Mouse (Mus musculus) G1E-ER4 (cell line): ENCODE data around the gene Scarb2. TPM values are rescaled to one million over a fixed set of nuclear protein-coding genes. Genes with fewer than 3 reads are reported as not detected.

Source experiments
- GATA1 ChIP-seq: IDR thresholded peaks from one replicate; pipeline ENCODE4 v1.8.0; 2012; ENCODE audit warnings: low read length, inconsistent platforms
- polyA plus RNA-seq: library from polyadenylated mRNA; stranded (reverse); fragments of >175 nt; gene quantifications from 2 replicates; pipeline ENCODE4 v1.2.3, GENCODE M21; 2012

The Scarb2 gene
- polyA plus RNA-seq, 1 experiment, result 11.2 TPM

DNA sequence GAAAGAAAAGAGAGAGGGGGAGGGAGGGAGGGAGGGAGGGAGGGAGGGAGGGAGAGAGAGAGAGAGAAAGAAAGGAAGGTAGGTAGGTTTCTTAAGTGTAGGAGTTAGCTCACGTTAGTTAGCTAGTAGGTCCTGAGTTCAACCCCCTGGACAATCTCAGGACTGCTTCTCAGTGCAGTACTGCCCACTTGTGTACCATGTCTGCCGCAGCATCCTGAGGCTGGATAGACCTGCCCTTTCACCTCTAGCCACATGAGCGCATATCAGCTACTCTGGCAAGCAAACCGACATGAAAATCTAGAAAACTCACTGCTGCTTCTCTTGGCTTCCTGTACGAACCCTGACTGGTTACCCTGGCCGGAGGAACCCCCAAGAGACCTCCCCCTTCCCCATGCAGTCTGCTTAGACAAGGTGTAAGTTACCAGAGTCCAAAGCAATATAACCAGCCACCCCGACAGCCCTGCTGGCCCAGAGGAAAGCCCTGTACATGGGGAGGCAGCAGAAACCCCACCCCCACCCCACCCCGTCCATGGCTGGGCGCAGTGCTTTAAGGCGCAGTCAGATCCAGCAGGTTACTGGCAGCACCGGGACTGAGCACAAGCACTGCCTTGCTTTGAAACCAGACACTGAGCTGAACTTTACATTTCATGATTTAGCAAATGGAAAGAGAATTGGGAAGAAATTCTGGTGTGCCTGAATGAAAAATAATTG lies 93.2 kb downstream of the Scarb2 start:
- no peak for TF ChIP-seq GATA1

DNA sequence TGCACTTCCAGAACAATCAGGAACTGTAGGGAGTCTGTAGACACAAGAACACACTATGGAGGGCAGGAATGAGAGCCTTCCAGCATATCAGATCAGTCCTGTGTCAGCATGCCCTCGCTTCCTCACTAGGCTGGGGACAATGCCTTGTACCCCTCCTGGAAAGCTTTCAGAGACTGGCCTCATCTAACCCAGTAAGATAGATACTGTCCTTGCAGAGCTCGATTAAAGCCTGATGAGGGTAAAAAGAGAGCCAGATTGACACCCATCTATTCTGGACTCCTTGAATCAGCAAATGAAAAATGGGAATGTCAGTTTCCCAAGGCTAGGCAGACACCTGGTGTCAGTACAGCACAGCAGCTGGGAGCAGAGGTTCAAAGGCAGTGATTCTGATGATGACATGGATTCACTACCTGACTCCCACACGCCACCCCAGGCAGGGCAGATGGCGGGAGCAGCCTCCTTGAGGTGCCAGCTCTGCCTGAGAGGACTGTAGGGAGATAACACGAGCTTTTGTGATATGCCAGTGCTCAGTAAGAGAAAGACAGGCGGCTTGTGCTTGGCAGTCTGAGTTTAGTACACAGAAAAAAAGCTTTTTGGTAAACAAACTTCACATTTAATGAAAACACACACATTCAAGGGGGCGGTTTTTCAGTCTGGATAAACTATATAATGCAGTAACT lies 95.0 kb downstream of the Scarb2 start:
- no peak for TF ChIP-seq GATA1

DNA sequence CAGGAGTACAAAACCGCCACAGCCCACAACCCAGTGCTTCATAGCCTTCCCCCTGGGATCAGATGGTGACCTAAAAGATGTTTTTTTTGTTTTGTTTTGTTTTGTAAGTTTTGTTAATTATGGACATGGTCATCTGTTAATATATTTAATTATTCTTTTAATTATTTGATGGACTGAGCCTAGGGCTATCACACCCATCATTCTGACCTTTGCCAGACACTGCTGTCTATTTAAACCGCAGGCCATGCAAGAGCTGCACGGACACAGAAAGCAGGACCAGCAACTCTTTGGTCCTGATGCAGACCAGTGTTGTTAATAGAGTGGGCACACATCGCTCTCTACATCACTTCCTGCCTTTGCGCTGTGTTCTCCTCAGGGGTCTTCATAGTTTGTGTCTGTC lies 96.1 kb downstream of the Scarb2 start:
- TF ChIP-seq GATA1, result no peak

DNA sequence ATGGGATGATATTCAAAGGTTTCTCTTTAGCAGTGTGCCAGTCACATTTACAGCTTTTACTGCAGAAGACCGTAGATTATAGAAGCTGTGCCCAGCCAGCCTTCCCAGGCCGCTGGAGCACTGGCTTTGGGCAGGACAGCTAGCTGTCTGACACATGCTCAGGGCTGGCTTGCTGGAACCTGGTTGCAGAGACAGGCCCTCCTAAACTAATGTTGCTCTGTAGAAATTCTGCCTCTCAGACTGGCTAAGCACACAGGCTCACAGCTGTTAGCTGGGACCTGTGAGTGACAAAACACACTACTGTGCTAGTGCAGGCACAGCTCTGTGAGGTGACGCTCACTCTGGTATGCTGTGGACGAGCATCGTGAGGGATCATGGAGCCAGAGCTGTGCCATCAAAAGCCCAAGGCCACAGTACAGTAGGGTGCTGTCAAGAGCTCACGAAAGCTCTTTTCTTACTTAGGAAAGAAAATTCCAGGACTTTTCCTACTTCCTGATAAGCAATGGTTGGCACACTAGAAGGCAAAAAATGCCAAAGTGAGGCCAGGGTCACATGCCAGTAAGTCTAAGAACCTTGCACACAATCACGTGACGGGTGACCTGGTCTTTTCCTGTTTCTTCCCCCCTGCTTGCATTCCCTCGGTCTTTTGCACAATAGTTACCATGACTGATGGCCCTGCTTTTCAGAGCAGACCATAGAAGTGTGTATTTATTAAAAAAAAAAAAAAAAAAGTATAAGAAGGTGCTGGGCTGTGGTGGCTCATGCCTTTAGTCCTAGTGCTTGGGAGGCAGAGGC lies 97.1 kb downstream of the Scarb2 start:
- no peak for TF ChIP-seq GATA1

DNA sequence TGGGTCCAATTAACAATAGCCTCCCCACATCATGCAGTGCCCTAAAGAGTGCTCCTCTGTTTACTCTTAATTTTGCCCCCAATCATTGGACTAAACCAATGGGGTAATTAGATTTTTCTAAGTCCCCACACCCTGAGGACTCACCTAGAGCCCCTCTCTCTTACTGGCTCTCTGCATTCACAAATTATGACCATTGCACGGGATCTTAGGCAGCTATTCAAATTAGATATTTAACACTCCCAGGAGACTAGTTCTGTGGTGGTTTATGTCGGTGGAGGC lies 102.3 kb downstream of the Scarb2 start:
- TF ChIP-seq GATA1, result no peak

DNA sequence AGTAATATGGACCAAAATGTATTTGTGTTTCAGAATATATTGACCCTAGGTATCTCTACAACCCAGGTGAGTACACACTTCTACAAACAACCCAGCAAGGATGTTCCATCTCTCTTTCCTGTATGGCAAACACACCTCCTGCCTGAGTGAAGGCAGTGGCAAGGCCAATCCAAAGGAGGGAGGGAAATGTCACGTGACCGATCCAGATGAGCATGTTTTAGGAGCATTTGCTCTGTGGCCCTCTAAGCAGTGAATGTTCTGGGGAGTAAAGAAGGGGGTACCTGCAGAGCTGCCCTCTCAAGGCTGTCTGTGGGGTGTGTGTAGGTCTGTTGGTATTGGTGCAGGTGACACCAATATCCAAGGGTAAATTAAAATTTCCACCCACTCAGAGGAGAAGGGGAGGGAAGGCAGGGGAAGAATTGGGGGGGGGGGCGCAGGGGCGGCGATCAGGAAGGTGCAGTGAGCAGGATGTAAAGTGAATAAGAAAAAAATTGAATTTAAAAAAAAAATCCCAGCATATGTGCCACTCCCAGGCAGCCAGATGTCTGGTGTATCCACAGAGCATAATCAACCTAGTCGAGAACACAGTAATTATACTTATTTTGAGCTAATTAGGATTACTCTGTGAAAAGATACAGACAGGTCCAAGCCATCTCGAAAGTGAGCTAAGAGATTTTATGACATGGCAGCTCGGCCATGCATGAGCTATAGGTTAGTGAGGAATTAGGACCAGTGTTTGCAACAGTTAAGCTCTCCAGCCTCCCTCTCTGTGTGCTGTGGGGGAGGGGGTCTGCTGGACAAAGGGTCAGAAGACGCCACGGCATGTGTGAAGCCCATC lies 102.9 kb downstream of the Scarb2 start:
- TF ChIP-seq GATA1, result no peak

DNA sequence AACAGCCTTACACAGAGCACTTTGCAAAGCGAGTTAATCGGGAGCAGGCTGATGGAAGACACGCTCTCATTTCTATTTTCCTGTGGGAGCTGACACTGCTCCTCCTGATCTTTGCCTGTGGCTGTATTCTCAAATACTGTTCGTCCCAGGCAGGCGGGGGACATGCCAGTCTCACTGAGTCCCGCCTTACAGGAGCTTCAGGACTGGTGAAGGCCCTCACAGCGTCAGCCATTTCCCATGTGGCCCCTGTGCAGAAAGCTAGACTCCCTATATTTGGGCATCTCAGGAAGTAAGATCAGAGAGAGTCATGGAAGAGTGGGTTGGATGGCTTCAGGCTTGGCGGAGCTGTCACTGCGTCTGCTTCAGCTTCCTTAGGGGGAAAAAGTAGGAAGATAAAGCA lies 103.8 kb downstream of the Scarb2 start:
- no peak for TF ChIP-seq GATA1

DNA sequence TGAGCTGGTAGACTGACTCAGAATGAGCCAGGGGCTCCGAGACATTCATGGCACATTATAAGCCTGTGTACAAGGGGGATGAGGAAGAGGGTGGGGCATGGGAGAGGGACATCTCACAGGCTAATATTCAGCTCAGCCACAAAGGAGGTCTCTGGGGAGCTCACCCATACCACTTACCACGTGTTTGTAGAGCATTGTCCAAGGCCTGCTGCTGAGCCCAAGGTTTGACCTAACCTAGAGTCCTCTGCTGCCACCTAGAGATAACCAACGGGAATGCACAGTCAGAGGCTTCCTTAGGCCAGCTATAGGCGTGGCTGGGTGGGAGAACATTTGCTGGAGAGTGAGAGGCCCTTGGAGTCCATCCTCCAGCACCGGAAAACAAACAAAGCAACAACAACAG lies 108.5 kb downstream of the Scarb2 start:
- TF ChIP-seq GATA1, result no peak

DNA sequence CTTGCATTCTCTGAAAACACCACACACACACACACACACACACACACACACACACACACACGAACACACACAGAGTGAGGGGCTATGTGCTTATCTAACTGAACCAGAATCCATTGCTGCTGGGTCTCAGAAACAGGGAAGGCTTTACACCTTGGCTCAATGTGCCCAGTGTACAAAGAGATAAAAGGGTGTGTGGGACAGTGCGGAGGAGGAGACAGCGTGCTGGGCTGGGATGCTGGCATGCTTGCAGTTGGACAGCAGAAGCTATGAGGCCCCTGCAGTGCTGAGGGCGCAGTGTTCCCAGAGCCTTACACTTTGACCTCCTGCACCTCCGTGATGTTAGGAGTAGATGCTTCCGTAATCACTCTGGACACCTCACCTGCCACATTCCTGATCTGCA lies 110.2 kb downstream of the Scarb2 start:
- no peak for TF ChIP-seq GATA1

DNA sequence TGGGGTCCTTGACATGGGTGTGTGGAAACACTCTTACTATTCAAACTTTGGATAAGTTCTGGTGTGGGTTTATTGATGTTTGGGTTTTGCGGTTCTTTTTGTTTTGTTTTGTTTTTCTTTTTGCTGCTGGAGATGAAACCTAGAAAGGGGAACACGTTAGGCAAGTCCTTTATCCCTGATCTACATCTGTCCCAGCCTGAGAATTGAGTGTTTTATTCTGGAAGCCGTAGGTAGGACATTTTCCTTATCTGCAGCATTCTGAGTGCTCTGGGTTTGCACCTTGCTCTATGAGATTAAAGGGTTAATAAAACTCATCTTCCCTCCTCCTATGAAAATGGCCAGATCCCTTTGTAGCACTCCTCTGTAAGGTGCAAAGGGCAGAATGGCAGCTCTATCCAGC lies 110.9 kb downstream of the Scarb2 start:
- TF ChIP-seq GATA1, result no peak

DNA sequence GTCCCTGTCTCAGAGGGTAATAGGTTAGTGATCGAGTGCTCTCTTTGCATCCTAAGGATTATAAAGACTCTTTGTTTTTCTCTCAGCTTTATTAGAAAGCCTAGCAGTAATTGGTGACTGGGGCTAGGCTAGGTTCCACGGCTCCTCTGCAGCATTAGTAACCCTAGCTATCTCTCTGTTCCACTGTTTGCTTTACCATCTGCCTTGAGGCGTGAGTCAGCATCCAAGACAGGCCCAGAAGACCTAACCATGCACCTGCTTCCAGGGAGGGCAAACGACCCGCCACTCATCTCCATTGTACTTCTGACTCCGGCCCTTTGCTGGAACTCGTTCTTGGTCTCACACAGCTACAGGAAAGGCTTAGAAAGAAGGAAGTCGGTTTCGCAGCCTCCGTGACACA lies 112.8 kb downstream of the Scarb2 start:
- no peak for TF ChIP-seq GATA1

DNA sequence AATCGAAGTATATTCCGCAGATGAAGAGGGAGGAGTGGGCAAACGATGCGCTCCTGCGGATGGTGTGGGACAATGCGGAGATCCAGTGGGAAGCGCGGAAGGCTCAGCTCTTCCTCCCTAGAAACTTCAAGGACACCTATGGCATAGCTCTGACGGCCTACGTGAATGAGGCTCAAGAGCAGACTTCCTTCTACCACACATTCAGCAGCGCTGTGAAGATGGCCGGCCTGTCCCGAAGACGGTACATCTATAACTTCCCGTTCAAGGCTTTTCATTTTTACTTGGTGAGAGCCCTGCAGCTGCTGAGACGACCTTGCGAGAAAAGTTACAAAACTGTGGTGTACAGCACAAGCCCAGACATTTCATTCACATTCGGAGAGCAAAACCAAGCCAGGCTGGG lies 114.1 kb downstream of the Scarb2 start:
- no peak for TF ChIP-seq GATA1

Other genes starting within 250 kb of the Scarb2 start
- 5.0 and 5.2 TPM in 2 replicates for gene Naaa, start 228.7 kb downstream of the Scarb2 start, polyA plus RNA-seq
- gene Sdad1, start 196.4 kb downstream of the Scarb2 start, polyA plus RNA-seq, result 57.1 and 76.7 TPM in 2 replicates
- not detected in 2 replicates for gene Cxcl9, start 178.8 kb downstream of the Scarb2 start, polyA plus RNA-seq
- gene Art3, start 175.0 kb downstream of the Scarb2 start, polyA plus RNA-seq, result not detected in 2 replicates
- not detected in 2 replicates for gene Cxcl10, start 157.9 kb downstream of the Scarb2 start, polyA plus RNA-seq
- gene Nup54, start 71.6 kb downstream of the Scarb2 start, polyA plus RNA-seq, result 20.2 and 39.4 TPM in 2 replicates
- gene Fam47e, start 48.2 kb upstream of the Scarb2 start, polyA plus RNA-seq, result not detected in 2 replicates
- not detected in 2 replicates for gene Stbd1, start 96.2 kb upstream of the Scarb2 start, polyA plus RNA-seq
- gene Ccdc158, start 168.4 kb upstream of the Scarb2 start, polyA plus RNA-seq, result not detected in 2 replicates
- gene Shroom3, start 176.6 kb upstream of the Scarb2 start, polyA plus RNA-seq, result not detected in 2 replicates